Mouse (Mus musculus) myocyte (in vitro differentiated cells): ENCODE measurements around the gene Ism2.

Experiments used
- MYOG ChIP-seq, 3 experiments: IDR thresholded peaks; one replicate each; pipeline ENCODE4 v1.6.1; 2011; ENCODE audit warnings: control low read depth in 2 of 3, low read depth in 2 of 3, mild to moderate bottlenecking in 2 of 3; ENCODE audit not compliant: insufficient read length in 2 of 3, control insufficient read depth in 1 of 3, insufficient read depth in 1 of 3
- POLR2A ChIP-seq: IDR thresholded peaks from one replicate; pipeline ENCODE4 v1.6.1; 2011; ENCODE audit warnings: low read depth, mild to moderate bottlenecking, control low read depth, moderate library complexity; ENCODE audit not compliant: insufficient read length
- REST ChIP-seq: IDR thresholded peaks from one replicate; pipeline ENCODE4 v1.6.1; 2011; ENCODE audit warnings: mild to moderate bottlenecking, control low read depth, moderate library complexity; ENCODE audit not compliant: insufficient read depth, insufficient read length

DNA sequence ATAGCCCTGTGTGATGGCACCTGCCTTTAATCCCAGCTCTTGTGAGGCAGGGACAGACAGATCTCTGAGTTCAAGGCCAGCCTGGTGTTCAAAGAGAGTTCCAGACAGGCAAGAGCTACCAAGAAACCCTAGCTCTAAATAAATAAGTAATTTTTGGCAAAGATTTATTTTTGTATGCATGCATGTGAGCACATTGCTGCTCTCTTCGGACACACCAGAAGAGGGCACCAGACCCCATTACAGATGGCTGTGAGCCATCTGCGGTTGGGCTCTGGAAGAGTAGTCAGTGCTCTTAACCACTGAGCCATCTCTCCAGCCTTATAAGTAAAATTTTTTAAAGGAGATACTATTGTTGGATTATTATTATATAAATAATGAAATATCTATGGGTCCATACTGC, 48.0 kb upstream of the Ism2 start:
- no peak for TF ChIP-seq POLR2A
- TF ChIP-seq REST: no peak
- no peak for TF ChIP-seq MYOG (IDR thresholded peaks at IDR 0.05; ENCODE audit: control insufficient read depth in 1 of 3, insufficient read depth in 1 of 3, insufficient read length in 2 of 3, low read depth in 2 of 3)
